Mouse (Mus musculus): ENCODE measurements around the gene Ufd1. TPM values are rescaled to one million over a fixed set of nuclear protein-coding genes. Genes with fewer than 3 reads are reported as not detected.
"Not testable (repeated sequence)": the region's sequence is repeated elsewhere in the genome, so short reads cannot be mapped to it uniquely, and the experiment has no call there.

Ufd1 gene
- polyA plus RNA-seq, 1 experiment from 2014 or later = 77.9 TPM

DNA sequence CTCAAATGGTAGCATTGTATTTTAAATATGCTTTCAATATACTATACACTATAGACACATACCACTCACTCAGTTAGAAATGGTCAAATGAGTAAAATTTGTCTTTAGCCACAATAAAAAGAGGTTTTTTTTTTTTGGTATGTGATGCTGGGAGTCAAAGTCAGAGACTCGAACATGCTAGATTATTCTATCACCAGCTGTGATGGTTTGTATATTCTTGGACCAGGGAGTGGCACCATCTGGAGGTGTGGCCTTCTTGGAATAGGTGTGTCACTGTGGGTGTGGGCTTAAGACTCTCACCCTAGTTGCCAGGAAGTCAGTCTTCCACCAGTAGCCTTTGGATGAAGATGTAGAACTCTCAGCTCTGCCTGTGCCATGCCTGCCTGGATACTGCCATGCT is 58.9 kb downstream of the Ufd1 start:
- not testable (repeated sequence) for H3K4me3 ChIP-seq (replicated peaks); H3K27ac ChIP-seq; ATAC-seq (ENCODE audit: insufficient read depth, low FRiP score, low read depth); H3K4me1 ChIP-seq; H3K9ac ChIP-seq; H3K27me3 ChIP-seq (replicated peaks); H3K4me2 ChIP-seq; H3K9me3 ChIP-seq
- 77% methylated on average over 1 of the region's 1 CpGs for WGBS
- peaks cover 21% of the 10 kb centered on the region for H3K36me3 ChIP-seq

DNA sequence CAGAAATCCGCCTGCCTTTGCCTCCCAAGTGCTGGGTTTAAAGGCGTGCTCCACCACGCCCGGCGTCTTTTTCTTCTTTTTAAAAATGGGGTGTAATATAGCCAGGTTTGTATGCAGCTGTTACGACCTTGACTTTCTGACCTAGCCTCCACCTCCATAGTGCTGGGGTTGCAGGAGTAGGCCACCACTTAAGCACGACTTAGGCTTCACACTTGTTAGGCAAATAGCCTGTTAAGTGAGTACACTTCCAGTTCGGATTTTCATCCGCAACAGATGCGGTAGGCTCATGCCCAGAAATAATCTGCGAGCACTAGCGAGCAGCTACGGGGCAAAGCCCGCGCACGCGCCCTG is 64.5 kb downstream of the Ufd1 start:
- no peak for ATAC-seq (ENCODE audit: insufficient read depth, low FRiP score, low read depth)
- peak overlapping the region; percentile 80 for H3K4me2 ChIP-seq
- no peaks in the 10 kb centered on the region for H3K9me3 ChIP-seq
- peaks cover 11% of the 10 kb centered on the region for H3K4me1 ChIP-seq
- H3K36me3 ChIP-seq = peaks cover 19% of the 10 kb centered on the region
- H3K4me3 ChIP-seq (replicated peaks) = peak overlapping the region; percentile 93
- peak overlapping the region; percentile 67 for H3K9ac ChIP-seq
- under 1% methylated on average over 17 of the region's 17 CpGs for WGBS
- no peaks in the 10 kb centered on the region for H3K27me3 ChIP-seq (replicated peaks)
- H3K27ac ChIP-seq = peak overlapping the region; percentile 97

DNA sequence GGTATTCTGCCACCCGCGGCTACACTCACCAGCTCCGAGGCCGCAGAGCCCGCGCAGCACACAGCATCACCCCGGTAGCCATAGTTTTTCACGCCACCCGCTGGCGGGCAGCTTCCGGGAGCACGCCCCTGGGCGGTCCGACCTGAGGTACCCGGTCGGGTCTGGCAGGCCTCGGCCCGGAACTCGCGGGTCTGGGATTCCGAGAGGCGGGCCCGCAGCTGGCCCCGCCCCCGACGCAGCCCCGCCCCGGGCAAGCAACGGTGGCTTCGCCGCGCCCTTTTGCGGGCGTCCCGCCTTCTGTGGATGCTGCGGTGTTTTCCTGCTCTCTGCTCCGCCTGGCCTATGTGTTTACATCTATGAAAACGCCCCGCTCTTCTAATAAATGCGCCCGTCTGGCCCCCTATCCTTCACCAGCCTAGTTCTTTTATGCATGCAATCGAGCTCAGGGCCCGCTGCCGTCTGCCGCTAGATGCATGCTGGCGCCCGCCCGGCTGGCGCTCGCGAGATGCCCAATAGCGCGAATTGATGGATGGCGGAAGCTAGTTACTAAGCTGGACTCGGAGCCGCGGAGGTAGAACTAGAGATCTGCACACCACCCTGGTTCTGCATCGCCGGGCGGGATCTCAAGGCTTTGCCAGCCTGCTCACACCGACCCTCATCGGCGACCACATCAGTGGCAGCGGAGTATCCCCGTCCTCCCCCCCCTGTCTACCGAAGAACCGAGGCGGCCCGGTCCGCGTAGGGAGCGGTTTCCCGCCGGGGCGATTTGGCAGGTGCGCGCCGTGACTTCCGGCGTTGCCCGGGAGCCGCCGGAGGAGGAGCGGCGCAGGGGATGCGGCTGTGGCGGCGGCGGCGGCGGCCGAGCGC is 65.1 kb downstream of the Ufd1 start, which contains the start of the genes Mrpl40 and Hira:
Gene Mrpl40 (minus strand): TSS at position 421 of the 867 bp plus-strand sequence.
Gene Hira (plus strand): TSS at position 596 of the 867 bp plus-strand sequence.
- WGBS = under 1% methylated on average over 93 of the region's 93 CpGs
- Histone ChIP-seq H3K36me3 (peaks cover 16% of the 10 kb centered on the region), H3K9ac (peak within 1 kb of the TSS; percentile 87)

DNA sequence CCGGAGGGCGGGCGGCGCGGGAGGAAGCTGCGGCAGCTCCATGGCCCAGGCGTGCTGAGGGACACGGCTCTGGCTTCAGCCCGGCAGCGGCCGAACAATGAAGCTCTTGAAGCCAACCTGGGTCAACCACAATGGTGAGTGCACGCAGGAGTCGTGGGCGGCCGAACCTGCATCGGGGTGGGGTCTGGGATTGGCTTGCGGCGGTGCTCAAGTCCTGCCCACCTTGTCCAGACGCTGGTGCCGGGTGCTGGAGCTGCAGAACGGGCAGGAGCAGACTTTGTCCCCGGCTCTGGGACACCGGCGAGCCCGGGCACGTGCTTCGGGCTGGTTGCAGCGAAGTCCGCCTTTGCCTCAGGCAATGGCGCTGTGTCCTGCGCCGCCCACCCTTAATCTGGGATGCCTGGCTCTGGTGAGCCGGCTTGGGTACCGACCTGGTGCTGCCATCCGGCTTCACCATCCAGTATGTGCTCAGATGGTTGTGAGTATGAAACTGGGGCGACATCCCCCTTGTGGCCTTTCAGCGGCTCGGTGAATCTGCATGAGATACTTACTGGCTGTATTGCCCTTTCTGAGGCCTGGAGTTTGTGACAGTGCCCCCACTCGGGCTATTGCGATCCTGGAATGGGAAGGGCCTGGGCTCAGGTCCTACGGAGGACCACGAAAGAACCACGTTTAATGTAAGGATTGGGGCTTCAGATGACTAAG is 66.0 kb downstream of the Ufd1 start:
- Histone ChIP-seq H3K9me3 (no peaks in the 10 kb centered on the region), H3K4me2 (peak overlapping the region; percentile 80), H3K9ac (peak overlapping the region; percentile 87), H3K4me3 (replicated peaks) (peak overlapping the region; percentile 93), H3K4me1 (peaks cover 11% of the 10 kb centered on the region), H3K27ac (peak overlapping the region; percentile 97), H3K27me3 (replicated peaks) (no peaks in the 10 kb centered on the region), H3K36me3 (peaks cover 10% of the 10 kb centered on the region)
- peak; percentile 5; the same call in 1 of the 2 replicates for ATAC-seq (ENCODE audit: insufficient read depth, low FRiP score, low read depth)
- under 1% methylated on average over 43 of the region's 43 CpGs for WGBS

More for the DNA sequence above, 65.1 kb downstream of the Ufd1 start, which contains the start of the genes Mrpl40 and Hira:
- no peaks in the 10 kb centered on the region for H3K27me3 ChIP-seq (replicated peaks)
- H3K4me1 ChIP-seq = peaks cover 11% of the 10 kb centered on the region
- no peaks in the 10 kb centered on the region for H3K9me3 ChIP-seq
- peak within 1 kb of the TSS; percentile 80 for H3K4me2 ChIP-seq
- H3K27ac ChIP-seq = peak within 1 kb of the TSS; percentile 97
- H3K4me3 ChIP-seq (replicated peaks) = peak within 1 kb of the TSS; percentile 93
- ATAC-seq (ENCODE audit: insufficient read depth, low FRiP score, low read depth) = peak; percentile 95

DNA sequence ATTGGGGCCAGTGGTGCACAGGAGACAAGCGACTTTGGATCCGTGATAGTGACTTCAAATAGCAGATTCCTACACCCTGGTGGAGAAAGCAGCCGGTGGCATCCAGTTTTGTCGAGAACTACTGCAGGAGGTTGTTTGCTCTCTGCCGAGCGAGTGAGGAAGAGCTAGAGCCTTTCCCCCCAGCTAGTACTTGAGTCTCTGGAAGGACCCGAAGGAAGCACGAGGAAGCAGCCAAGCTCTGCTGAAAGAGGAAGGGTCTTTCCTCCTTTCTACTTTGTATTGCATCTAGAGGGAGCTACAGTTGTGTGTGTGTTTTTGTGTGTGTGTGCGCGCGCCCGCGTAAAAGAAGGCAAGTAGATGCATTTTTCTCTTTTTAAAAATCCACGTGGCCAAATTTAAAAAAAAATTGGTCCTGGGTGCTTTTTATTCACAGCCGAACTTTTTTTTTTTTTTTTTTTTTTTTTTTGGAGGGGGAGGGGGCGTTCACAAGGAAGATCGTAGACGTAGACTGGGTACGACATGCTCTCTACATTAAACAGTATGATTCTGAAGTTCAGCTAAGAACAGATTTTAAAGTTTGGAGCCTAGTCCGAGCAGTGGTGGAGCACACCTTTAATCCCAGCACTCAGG is 66.6 kb downstream of the Ufd1 start:
- H3K4me1 ChIP-seq = peaks cover 11% of the 10 kb centered on the region
- peaks cover 9% of the 10 kb centered on the region for H3K36me3 ChIP-seq
- no peak for ATAC-seq (ENCODE audit: insufficient read depth, low FRiP score, low read depth)
- WGBS = 21% methylated on average over 20 of the region's 20 CpGs
- H3K9me3 ChIP-seq = no peaks in the 10 kb centered on the region
- H3K27me3 ChIP-seq (replicated peaks) = no peaks in the 10 kb centered on the region
- H3K4me2 ChIP-seq = peak overlapping the region; percentile 80
- H3K4me3 ChIP-seq (replicated peaks) = peak overlapping the region; percentile 93
- H3K27ac ChIP-seq = peak overlapping the region; percentile 97
- H3K9ac ChIP-seq = peak overlapping the region; percentile 87

DNA sequence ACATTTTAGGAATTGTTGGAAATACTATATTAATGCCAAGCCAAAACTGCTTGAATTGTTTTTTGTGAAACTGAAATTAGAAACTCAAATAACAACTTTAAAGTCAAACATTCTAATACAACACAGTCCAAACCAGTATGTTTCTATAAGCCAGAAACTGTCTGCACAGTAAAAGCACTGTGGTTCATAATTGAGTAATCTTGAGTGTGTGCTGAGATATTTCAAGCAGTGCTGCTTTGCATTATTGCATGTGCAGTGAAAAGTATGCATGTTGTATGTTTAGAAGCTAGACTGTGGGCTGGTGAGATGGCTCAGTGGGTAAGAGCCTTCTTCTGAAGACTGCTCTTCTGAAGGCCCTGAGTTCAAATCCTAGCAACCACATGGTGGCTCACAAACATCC is 72.5 kb downstream of the Ufd1 start:
- H3K36me3 ChIP-seq = 0 out of 2 replicates have a peak, but pooled peaks cover 3% of the 10 kb centered on the region
- no peak overlapping the region for H3K4me2 ChIP-seq
- H3K4me1 ChIP-seq = peaks cover 5% of the 10 kb centered on the region
- no peaks in the 10 kb centered on the region for H3K27me3 ChIP-seq (replicated peaks)
- H3K9me3 ChIP-seq = no peaks in the 10 kb centered on the region
- ATAC-seq (ENCODE audit: insufficient read depth, low FRiP score, low read depth) = no peak
- no peak overlapping the region for H3K4me3 ChIP-seq (replicated peaks)
- H3K9ac ChIP-seq = no peak overlapping the region
- H3K27ac ChIP-seq = no peak overlapping the region

Other genes with a start within 250 kb of the Ufd1 start
- gene Tbx1, start 221.1 kb upstream of the Ufd1 start, polyA plus RNA-seq (2015; fragmentation: Nextera tagmentation; extraction: Ambion mirVana) = 0.85 and 1.1 TPM in 2 replicates
- 1.3 and 1.6 TPM in 2 replicates for gene Gp1bb, start 189.4 kb upstream of the Ufd1 start, polyA plus RNA-seq (2015; fragmentation: Nextera tagmentation; extraction: Ambion mirVana)
- 2.6 and 3.4 TPM in 2 replicates for gene Gm49601, start 185.4 kb upstream of the Ufd1 start, polyA plus RNA-seq (2015; fragmentation: Nextera tagmentation; extraction: Ambion mirVana)
- gene Sept5, start 181.8 kb upstream of the Ufd1 start, polyA plus RNA-seq (2015; fragmentation: Nextera tagmentation; extraction: Ambion mirVana) = 21.7 and 22.9 TPM in 2 replicates
- 27.0 and 30.9 TPM in 2 replicates for gene Cldn5, start 34.9 kb upstream of the Ufd1 start, polyA plus RNA-seq (2015; fragmentation: Nextera tagmentation; extraction: Ambion mirVana)
- 37.5 and 39.6 TPM in 2 replicates for gene Cdc45, start 208 bp downstream of the Ufd1 start, polyA plus RNA-seq (2015; fragmentation: Nextera tagmentation; extraction: Ambion mirVana)
- gene 2510002D24Rik, start 24.8 kb downstream of the Ufd1 start, polyA plus RNA-seq (2015; fragmentation: Nextera tagmentation; extraction: Ambion mirVana) = 45.2 and 53.6 TPM in 2 replicates
- not detected in 2 replicates for gene Gm28539, start 24.8 kb downstream of the Ufd1 start, polyA plus RNA-seq (2015; fragmentation: Nextera tagmentation; extraction: Ambion mirVana)
- gene Mrpl40, start 65.1 kb downstream of the Ufd1 start, polyA plus RNA-seq (2015; fragmentation: Nextera tagmentation; extraction: Ambion mirVana) = 97.6 and 105 TPM in 2 replicates
- 13.4 and 13.5 TPM in 2 replicates for gene Hira, start 65.3 kb downstream of the Ufd1 start, polyA plus RNA-seq (2015; fragmentation: Nextera tagmentation; extraction: Ambion mirVana)

All from stomach, embryonic 15.5 days (tissue).